Mouse (Mus musculus) splenic B cell, adult 2 months (primary cell): ENCODE results near the gene Atp1a3.
"Not testable (repeated sequence)": the region's sequence is repeated elsewhere in the genome, so short reads cannot be mapped to it uniquely, and the experiment has no call there.

Experiments
- DNase-seq: peaks from one replicate; pipeline ENCODE4 v3.0.0-alpha.2; 2011; ENCODE audit warnings: low read depth, low spot score
- H3K27me3 ChIP-seq: 2 replicates; pipeline ENCODE4 v1.6.1; 2012; ENCODE audit warnings: mild to moderate bottlenecking, low read length, moderate library complexity, mixed read lengths; ENCODE audit not compliant: control insufficient read depth, poor library complexity, insufficient read depth, severe bottlenecking
- H3K36me3 ChIP-seq: 2 replicates; pipeline ENCODE4 v1.6.1; 2012; ENCODE audit warnings: mild to moderate bottlenecking, low read length, moderate library complexity, mixed read lengths; ENCODE audit not compliant: control insufficient read depth, poor library complexity, insufficient read depth, severe bottlenecking

Gene Atp1a3

GRCm38 (mm10) chr7:25005421-25006065, at the start of gene Atp1a3:
Gene Atp1a3, minus strand, starts transcription at chr7:25005958.
- no peaks in the 10 kb centered on the region for H3K36me3 ChIP-seq
- DNase-seq, result no peak
- peaks cover 3% of the 10 kb centered on the region; the same call in 1 of the 2 replicates for H3K27me3 ChIP-seq

GRCm38 (mm10) chr7:25052587-25052986, 46.8 kb upstream of the Atp1a3 start:
- H3K36me3 ChIP-seq, result no peaks in the 10 kb centered on the region
- no peaks in the 10 kb centered on the region for H3K27me3 ChIP-seq
- no peak for DNase-seq

- Histone ChIP-seq H3K27me3 (no peaks in the 10 kb centered on the region), H3K36me3 (no peaks in the 10 kb centered on the region)
- no peak for DNase-seq
Observed at GRCm38 (mm10) chr7:25049295-25049930, 43.7 kb upstream of the Atp1a3 start.

GRCm38 (mm10) chr7:25047363-25047762, 41.6 kb upstream of the Atp1a3 start:
- no peaks in the 10 kb centered on the region for H3K27me3 ChIP-seq

GRCm38 (mm10) chr7:25044599-25044998, 38.8 kb upstream of the Atp1a3 start:
- DNase-seq, H3K36me3 ChIP-seq, H3K27me3 ChIP-seq: not testable (repeated sequence)

More at GRCm38 (mm10) chr7:25047363-25047762, 41.6 kb upstream of the Atp1a3 start:
- H3K36me3 ChIP-seq, result no peaks in the 10 kb centered on the region
- DNase-seq, result no peak

- Histone ChIP-seq H3K27me3 (no peaks in the 10 kb centered on the region), H3K36me3 (no peaks in the 10 kb centered on the region)
- DNase-seq, result no peak
Observed at GRCm38 (mm10) chr7:25041921-25042320, 36.2 kb upstream of the Atp1a3 start.

GRCm38 (mm10) chr7:25035916-25036315, 30.2 kb upstream of the Atp1a3 start:
- DNase-seq, result peak; percentile 81
- H3K27me3 ChIP-seq, result no peaks in the 10 kb centered on the region
- no peaks in the 10 kb centered on the region for H3K36me3 ChIP-seq

- Histone ChIP-seq H3K36me3 (no peaks in the 10 kb centered on the region), H3K27me3 (no peaks in the 10 kb centered on the region)
- no peak for DNase-seq
Observed at GRCm38 (mm10) chr7:25034796-25035195, 29.0 kb upstream of the Atp1a3 start.

- DNase-seq, result no peak
- Histone ChIP-seq H3K27me3 (no peaks in the 10 kb centered on the region), H3K36me3 (no peaks in the 10 kb centered on the region)
Observed at GRCm38 (mm10) chr7:25031528-25031927, 25.8 kb upstream of the Atp1a3 start.

GRCm38 (mm10) chr7:25030032-25030753, 24.4 kb upstream of the Atp1a3 start:
- Histone ChIP-seq H3K36me3 (no peaks in the 10 kb centered on the region), H3K27me3 (no peaks in the 10 kb centered on the region)
- peak; percentile 84 for DNase-seq

GRCm38 (mm10) chr7:25026452-25026851, 20.7 kb upstream of the Atp1a3 start:
- Histone ChIP-seq H3K36me3 (no peaks in the 10 kb centered on the region), H3K27me3 (no peaks in the 10 kb centered on the region)
- DNase-seq, result no peak

GRCm38 (mm10) chr7:25025855-25026439, 20.2 kb upstream of the Atp1a3 start:
- no peaks in the 10 kb centered on the region for H3K36me3 ChIP-seq
- no peak for DNase-seq
- no peaks in the 10 kb centered on the region for H3K27me3 ChIP-seq

GRCm38 (mm10) chr7:25011592-25011991, 5.8 kb upstream of the Atp1a3 start:
- Histone ChIP-seq H3K36me3 (no peaks in the 10 kb centered on the region), H3K27me3 (0 out of 2 replicates have a peak, but pooled peaks cover 1% of the 10 kb centered on the region)
- DNase-seq, result no peak

GRCm38 (mm10) chr7:25010090-25010913, 4.5 kb upstream of the Atp1a3 start:
- no peaks in the 10 kb centered on the region for H3K36me3 ChIP-seq
- peaks cover 3% of the 10 kb centered on the region; the same call in 1 of the 2 replicates for H3K27me3 ChIP-seq
- DNase-seq, result peak; percentile 48
